Mouse (Mus musculus): ENCODE data around the gene Grm1.

Grm1 gene

DNA sequence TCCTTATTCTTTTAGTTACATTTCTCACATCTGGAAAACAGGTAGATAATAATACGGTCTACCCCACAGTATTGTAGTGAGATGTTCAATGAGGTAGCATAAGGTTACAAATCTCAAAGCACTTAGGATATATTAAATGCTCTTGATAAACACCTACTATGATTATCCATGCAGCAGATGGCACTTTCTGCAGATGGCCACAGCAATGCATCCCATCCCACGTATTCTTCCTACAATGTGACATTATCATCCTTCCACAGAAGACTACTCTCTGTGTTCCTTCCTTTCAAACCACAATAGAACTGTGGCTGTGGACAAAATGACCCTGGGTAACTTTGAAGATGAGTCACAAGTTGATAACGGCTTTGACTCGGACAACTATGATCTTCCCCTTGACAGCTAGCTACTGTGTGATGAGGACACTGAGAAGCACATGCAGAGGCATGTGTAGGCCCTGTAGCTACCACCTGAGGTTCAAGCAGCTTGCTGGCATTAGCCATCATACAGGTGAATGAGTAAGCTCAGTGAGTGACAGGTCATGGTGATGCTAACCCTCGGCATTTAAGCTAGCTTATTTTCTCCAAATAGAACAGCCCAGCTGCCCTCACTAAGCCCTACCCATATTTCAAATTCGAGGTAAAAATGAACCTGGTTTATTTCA lies 117.5 kb downstream of the Grm1 start:
- no peak for DNase-seq (ENCODE audit: low spot score)

DNA sequence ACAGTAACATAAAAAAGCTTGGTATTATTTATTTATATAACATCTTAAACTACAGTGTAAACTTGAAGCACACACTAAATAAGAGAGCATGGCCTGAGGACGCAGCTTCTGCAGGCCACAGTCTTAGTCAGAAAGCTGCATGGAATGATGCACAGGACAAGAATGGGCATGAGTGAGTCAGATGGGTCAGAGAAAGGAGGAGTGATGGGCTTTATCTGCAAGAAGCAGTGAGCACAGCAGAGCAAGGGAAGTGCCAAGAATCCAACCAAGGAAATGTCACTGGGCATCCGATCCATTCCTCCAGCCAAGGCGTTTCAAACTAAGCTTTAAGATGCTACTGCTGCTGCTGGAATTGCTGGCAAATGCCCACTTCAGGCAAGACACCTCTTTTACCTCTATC lies 131.6 kb downstream of the Grm1 start:
- DNase-seq (ENCODE audit: low spot score): no peak

DNA sequence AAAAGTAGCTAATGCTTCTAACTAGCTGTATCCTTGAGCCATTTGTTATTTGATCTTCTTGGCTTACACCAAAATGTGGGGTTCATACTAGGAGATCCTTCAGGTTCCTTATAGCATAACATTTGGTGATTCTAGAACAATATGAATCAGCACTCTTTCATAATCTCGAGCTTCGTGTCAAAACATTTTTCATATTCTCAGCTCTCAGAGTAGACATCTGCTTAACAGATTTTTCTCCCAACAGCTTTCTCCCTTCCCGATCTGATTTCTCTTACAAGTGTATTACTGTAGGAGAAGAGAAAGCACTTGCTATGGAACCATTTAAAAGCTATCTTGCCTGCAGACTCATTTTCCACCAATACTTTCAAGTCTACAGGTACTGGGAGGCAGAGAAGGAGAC lies 133.0 kb downstream of the Grm1 start:
- DNase-seq (ENCODE audit: low spot score): no peak

DNA sequence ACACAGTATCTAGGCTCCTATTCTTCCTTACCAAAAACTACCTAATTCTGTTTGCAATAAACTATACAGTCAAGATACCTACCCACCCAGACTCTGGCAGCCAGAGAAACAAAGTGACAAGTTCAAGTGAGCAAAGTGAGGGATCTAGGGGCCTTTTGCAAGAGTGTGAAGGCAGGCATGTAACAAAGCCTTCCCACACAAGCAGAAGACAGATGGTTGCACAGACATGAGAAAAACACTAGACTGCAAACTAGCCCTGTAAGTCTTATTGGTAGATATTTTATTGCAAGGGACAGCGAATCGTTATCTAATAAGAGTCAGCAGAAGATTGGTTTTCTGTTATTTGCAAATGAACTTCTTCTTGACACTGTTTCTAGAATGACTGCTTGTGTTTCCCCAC lies 134.6 kb downstream of the Grm1 start:
- no peak for DNase-seq (ENCODE audit: low spot score)

DNA sequence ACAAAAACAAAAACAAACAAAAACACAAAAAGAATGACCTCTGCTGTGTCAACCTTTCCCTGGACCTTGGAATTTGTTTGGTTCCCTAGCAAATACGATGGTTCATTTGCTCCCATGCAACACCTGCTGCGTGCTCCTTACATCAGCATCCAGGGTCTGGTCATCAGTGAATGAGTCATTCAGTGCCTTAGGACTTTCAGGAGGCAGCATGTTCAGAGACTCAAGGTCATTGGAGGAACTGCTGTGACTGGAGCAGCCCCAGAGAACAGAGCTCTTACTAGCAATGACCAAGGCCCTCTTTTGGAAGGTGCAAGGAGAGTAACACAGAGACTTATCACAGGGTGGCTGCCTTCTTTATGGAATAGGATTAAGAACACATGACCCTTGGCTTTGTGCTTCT lies 138.2 kb downstream of the Grm1 start:
- no peak for DNase-seq (ENCODE audit: low spot score)

DNA sequence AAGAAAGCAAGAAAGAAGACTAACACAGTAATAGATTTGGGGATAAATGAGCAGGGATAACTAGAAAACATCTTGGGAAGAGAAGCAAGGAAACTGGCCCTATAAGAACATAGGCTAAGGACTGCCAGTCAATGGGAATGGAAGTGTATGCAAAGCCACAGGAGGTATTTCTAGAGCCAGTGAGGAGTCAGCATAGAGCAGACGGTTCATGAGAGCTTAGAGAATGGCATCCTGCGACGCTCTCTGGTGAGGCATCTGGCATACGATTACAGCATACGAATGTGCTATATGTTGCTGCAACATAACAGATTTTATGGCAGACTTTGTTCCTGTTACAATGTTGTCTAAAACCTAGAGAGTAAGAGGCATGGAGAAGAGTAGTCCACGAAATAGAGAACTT lies 139.9 kb downstream of the Grm1 start:
- no peak for DNase-seq (ENCODE audit: low spot score)

DNA sequence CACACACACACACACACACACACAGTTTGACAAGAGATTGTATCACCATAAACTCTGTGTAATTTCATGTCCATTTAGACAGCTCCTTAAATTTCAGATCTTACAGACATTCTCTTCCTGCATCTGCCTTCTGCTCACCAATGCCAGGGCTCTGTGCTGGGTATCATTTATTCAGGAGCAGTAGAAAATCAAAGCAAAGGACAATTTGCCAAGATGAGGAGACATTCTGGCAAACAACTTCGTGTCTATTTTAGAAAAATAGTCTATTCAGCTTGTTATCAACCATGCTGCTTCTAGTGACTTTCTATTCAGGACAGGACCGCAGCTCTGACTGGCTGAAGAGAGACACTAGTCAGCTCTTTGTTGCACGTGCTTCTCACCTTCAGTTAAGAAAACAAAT lies 146.3 kb downstream of the Grm1 start:
- no peak for DNase-seq (ENCODE audit: low spot score)

DNA sequence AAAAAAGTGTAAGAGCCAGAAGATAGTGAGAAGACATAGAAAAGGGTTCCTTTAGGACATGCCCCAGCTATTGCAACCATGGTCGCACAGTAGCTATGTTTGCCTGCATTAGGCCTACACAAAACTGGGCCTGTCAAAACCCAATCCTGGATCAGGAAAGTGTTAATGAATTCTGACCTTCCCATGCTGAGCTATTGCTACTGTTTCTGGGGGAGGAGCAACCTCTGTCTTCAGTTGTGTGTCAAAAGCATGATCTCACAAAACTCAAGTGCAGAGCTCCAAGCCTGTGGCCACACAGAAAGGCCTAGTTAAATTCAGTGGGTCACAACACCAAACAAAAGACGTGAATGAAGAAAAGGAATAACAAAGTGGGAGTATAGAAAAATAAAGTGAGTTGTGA lies 152.5 kb downstream of the Grm1 start:
- no peak for DNase-seq (ENCODE audit: low spot score)

DNA sequence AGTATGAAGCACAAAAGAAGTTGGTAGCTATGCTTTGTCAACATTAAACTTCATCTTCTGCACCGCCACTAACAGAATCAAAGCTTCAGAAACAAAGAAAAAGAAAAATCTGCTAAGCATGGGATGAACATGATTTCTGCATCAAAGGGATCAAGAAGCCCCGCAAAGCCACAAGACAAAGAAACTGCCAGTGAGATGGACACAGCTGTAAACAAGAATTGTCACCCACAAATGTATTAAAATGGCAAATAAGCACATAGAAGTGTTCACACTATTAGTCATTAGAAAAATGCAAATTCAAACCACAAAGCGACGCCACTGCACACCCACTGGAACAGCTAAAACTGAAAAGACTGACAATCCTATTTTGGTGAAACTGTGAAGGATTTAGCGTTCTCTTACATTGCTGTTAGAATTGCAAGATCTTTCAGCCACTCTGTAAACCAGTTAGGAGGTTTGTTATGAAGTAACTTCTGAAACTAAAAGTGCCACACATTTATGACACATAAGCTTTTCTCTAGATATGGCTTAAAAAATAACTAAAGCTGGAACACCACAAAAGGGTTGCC lies 153.3 kb downstream of the Grm1 start:
- no peak for DNase-seq (ENCODE audit: low spot score)

DNA sequence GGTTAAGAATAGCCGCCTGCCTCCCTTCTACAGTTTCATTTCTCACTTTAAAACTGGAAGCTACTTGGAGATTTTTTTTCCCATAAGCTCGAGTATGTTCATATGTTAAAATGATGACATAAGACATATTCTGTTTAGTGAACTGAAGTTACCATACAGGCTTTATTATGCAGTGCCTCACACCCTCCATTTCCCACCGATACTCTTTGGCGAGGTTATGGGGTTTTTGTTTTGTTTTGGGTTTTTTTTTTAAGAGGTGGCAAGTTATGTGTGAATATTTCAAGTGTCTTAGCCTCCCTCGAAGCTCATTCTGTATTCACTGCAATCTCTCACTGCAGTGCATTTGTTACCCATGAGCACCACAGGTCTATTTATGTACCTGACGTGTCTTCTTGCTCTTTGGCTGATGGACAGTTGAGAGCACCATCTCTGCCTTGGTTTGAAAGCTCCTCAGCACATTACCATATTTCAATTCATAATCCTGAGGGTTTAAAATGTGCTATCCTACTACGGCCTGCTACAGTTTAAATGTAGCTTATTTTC lies 164.2 kb downstream of the Grm1 start:
- DNase-seq (ENCODE audit: low spot score): no peak

DNA sequence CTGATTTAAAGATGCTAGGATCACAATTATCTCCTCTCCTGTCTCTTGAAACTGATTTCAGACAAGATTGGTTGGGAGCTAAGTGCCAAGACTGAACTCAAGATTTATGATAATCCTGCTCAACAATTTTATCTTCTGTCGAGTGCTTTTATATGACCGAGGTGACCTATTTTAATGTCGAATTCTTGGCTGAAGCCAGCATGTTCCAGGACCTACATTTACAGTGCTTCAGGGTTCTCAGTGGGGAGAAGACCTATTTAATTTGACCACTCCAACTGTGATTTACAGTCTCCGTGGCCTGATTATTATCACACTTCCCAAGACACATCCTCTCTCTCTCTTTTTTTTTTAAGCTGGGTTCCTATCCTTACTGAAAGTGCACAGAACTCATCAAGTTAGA lies 168.5 kb downstream of the Grm1 start:
- DNase-seq (ENCODE audit: low spot score): no peak

DNA sequence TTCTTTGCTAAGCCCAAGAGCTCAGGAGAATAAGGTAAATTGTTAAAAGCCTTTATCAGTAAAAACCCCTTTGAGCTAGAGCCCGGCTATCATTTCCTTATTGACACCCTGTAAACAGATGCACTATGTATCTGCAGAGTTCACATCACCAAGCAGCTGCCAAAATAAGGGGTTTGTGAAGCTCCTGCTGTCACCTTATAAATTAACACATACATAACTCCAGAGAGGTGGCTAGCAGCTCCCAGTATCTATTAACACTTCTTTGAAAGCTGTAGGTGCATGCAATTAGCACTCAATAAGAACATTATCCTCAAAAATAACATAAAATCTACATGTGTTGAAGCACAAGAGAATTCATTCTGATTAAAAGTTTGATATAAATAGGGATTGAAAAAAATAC lies 191.9 kb downstream of the Grm1 start:
- DNase-seq (ENCODE audit: low spot score): no peak

DNA sequence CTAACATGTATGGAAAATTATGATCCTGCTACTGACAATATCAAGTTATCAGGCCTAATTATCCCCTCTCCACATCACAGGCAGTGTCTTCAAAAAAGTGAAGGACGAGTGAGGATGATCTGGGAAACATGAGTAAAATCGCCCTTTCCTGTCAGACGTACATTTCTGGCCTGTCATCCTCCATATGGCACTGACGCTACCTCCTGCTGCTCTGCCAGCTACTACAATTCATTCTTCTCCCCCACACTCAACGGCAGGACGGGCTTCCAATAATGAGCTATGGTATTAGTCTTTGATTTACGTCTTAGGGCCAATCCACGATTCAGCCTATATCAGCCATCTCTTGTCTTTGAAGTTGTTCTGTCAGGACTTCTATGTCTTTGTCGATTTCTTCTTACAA lies 193.6 kb downstream of the Grm1 start:
- no peak for DNase-seq (ENCODE audit: low spot score)

DNA sequence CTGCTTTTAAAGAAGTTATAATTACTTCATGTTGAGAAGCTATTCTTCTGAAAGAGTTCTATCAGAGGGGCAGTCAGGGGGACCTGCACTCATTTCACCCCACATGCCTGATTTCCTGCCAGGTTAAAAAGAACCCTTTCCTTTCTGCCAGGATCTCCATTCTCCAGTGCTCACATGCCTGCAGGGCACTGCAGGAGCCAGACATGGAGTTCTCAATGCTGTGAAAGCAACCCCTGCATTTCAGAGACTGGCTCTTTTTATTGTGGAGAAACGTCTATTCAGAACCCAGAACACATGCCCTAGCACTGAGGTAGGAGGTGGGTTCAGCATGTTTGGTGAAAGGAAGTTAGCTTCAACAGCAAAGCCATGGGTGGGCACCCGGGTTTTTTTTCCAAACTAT lies 197.2 kb downstream of the Grm1 start:
- no peak for DNase-seq (ENCODE audit: low spot score)

DNA sequence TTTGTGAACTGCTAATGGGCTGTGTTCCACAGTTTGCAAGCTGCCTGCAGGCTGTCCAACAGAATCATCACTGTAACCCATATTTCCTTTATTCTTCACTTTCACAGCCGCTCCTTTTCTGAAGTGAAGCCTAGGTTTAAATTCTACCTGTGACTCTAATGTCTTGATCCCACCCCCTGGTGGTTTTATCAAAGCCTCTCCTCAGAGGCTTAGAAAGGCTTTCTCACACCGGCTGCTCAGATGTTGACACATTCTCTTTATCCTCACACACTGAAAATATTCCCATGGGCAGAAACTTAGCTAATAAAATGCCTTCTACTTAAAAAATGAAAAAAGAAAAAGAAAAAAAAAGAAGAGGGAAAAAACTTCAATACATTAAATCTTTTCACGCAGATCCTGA lies 210.0 kb downstream of the Grm1 start:
- no peak for DNase-seq (ENCODE audit: low spot score)

DNA sequence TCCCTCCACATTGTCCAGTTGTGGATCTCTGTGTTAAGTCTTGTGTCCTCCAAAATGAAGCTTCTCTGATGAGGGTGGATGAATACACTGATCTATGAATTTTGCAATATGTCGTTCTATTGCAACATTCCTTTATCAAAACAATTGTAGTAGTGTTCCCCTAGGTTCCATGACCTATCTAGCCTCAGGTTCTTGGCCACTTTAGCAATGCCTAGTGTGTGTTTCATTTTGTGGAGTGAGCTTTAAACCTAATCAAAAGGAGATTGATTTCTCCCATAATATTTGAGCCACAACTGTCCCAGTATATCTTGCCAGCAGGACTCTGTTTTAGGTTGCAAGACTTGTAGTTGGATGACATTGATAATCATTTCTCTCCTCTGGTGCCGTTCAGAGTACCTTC lies 211.9 kb downstream of the Grm1 start:
- DNase-seq (ENCODE audit: low spot score): no peak

DNA sequence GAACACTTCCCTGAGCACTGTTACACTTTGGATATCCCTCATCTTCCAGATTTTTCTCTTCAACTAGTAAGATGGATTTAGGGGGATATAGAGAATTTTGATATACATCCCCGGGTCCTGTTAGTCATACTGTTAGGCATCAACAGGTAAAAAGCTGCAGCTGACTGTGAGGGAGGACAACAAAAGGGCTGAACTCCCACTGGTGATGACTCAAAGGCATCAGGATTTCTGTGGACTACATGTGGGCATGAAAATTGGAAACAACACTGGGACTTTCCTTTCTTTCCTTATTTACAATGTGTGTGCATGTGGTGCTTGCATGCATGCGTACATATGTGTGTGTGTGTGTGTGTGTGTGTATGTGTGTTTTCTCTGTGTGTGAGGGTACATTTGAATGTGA lies 215.9 kb downstream of the Grm1 start:
- DNase-seq (ENCODE audit: low spot score): no peak

DNA sequence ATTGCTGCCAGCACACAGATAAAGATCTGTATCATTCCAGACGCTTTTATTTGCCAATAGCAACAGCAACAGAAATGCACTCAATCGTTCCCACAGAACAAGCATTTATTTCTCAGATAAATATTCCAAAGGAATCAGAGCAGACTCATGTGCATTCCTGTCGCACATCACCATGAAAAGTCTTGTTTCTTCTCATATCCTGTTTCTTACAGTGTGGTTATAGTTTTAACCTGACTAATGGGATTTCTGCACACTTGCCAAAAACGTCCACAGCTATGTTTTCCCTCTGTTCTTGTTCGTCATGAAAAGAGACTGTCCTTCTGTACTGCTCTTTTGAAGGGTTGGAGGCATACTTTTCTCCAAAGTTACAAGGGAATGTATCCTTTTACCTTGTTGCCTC lies 217.4 kb downstream of the Grm1 start:
- DNase-seq (ENCODE audit: low spot score): no peak

DNA sequence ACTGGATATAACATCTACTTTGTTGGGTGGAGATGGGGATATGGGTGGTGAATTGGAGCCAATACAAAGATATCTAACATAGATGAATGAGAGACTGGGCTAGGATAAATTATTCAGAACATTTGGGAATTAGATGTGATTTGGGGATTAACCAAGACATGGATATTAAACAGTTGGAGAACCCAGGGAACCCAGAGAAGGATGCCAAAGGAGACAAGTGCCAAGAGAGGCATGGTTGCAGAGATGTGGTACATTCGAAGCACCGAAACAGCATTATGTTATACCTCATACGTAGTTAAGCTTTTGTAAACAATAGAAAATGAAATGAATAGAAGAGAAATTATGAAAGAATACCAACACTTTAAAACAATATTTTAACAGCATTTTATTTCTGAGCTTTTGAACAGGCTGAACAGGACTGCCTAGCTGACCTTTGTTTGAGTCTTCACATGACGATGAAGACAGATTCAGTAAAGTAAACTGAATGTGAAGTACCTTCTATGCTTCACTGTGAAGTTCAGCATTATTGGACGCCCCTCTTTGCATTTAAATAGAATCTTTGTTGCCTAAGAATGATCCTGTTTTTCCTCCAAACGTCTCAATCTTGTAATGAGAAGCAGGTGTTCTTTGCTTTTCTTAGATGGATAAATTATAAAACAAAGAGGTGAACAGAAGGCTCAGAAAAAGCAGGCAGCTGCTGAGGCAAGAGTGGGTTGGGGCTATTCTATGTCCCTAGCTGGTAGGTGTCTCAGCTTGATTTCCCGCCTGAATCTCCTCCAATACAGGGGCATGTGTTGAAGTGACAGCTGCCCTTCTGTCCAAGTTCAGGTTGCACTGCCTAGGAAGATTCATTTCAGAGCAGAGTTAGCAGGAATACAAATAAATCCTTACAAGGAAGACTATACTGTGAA lies 234.5 kb downstream of the Grm1 start:
- no peak for DNase-seq (ENCODE audit: low spot score)

DNA sequence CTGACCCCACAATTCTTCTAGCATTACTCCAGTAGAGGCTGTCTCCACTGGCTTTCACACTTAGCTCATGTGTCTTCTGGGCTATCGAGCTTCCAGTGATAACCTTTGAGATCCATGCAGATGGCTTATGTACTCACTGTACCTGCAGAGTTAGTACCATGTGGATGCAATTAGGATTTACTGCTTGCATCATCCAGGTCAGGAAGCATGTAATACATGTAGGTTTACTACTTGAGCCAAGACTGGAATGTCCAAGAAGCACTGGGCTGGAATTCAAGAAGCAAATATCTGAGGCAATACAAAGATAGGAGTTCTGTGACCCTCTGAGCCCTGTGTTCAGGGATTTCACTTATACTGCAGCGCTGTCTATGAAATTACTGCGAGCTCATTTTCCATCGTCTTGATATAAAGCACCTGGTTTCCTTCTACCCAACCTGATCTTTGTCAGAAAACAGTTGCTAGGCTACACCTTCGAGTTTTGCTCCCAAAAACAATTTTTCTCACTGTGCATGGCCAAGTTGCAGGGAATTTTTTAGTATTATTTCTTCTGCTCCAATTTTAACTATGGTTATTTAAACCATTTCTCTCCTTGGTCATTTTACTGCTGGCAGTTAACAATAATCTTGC lies 237.0 kb downstream of the Grm1 start:
- no peak for DNase-seq (ENCODE audit: low spot score)

DNA sequence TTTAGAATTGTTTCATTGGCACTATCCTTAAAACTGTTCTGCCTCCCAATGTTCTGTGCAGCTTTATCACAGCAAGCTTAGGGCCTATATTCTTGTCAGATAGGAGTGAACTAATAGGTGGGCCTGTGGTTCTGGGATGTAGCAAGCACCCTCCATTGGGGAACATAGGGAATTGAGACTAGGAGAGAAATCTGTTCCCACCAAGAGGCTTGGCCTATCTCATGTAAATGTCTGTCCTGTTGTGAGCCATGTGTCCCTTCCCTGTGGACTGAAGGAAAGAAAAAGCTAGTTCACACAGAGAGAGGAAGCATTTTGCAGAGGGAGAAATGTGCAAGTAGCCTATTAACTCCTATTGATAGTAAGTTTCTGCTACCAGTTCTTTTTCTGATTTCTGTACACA lies 246.8 kb downstream of the Grm1 start:
- no peak for DNase-seq (ENCODE audit: low spot score)

DNA sequence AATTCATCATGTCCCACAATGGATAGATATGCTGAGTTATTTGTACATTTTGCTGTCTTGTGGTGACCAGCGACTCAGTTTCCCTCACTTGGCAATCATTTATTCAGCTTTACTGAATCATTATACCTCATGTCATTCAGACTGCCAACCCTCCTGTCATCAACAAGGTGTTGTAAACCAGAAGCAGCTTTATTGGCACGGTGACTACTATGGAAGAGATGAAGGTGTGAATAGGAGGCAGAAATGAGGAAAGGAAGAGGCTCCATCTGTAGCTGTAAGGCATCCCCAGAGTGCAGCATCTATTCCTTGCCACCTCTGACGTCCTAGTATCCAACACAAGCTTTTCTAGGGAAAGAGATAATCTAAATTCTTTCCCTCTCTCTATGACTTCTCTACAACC lies 247.3 kb downstream of the Grm1 start:
- DNase-seq (ENCODE audit: low spot score): no peak

DNA sequence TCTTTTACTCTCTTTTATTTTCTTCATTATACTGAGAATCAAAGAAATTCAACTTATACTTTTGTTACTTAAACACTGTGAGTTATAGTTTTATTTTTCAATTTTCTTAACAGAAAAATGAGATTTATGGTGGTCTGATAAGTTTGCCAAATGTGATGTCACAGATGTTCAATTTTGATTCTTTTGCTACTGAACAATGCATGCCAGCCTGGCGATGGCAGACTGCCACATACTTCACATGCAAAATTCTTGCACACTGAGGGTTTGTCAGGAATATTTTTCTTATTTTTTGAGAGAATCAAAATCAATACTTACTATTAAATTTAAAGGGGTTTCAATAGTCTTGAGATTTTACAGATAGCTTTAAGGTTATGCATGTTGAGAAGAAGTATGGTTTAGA lies 251.0 kb downstream of the Grm1 start:
- no peak for DNase-seq (ENCODE audit: low spot score)

Data from spleen, adult 12 weeks (tissue).